In the genomic region with DNA sequence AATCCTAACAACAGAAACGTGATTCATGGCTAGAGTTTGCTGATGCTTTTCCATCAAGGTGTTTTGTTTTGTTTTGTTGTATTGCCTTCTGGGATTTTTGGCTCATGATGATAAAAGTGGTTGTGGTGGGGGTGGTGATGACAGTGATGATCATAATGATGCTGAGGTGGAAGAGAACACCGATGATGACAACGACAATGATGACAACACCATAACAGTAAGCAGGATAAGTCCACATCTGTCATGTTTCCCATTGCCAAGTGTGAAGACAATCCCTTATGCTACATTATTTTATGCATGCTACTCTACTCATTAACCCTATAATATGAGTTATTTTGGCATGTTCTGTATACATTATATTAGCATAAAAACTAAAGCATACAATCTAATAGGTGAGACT, we compare ENCODE assay signal across 32 mouse cellular contexts.
"Had no signal": no experiment of that assay in that cellular context is flagged by ENCODE, and none has a peak within 500 bp of the region (broad histone marks: within the 10 kb centered on the region; RNA-seq: fewer than 3 reads in every experiment).

No protein-coding gene starts in this region.

- H3K4me1 ChIP-seq: heart, embryonic 15.5 days; hindbrain, embryonic 10.5 days; hindbrain, embryonic 12.5 days; hindbrain, embryonic 13.5 days; hindbrain, embryonic 15.5 days; intestine, embryonic 15.5 days; kidney, embryonic 15.5 days had no signal

- H3K9ac ChIP-seq: heart, embryonic 15.5 days; hindbrain, embryonic 12.5 days; hindbrain, embryonic 13.5 days; hindbrain, embryonic 14.5 days; hindbrain, embryonic 15.5 days; intestine, embryonic 15.5 days; kidney, embryonic 15.5 days had no signal

- H3K27ac ChIP-seq: heart, embryonic 15.5 days; hindbrain, embryonic 10.5 days; hindbrain, embryonic 12.5 days; hindbrain, embryonic 13.5 days; hindbrain, embryonic 14.5 days; hindbrain, embryonic 15.5 days; hindbrain, postnatal 0 days; intestine, embryonic 15.5 days; kidney, embryonic 15.5 days; kidney, postnatal 0 days; layer of hippocampus, adult 2 months; left cerebral cortex, adult 2 months had no signal

- H3K27me3 ChIP-seq: heart, embryonic 15.5 days; hindbrain, embryonic 12.5 days; hindbrain, embryonic 13.5 days; hindbrain, embryonic 15.5 days; intestine, embryonic 15.5 days; kidney, embryonic 15.5 days had no signal

- ATAC-seq: hindbrain, embryonic 16.5 days; hindbrain, postnatal 0 days; inflammation-experienced regulatory T-cells, adult 6 months; intestine, embryonic 15.5 days; intestine, embryonic 16.5 days; intestine, postnatal 0 days had no signal

- H3K9me3 ChIP-seq: heart, embryonic 15.5 days; hindbrain, embryonic 10.5 days; hindbrain, embryonic 12.5 days; hindbrain, embryonic 13.5 days; hindbrain, embryonic 15.5 days; intestine, embryonic 15.5 days; kidney, embryonic 15.5 days had no signal

- H3K36me3 ChIP-seq: heart, embryonic 15.5 days; hindbrain, embryonic 10.5 days; hindbrain, embryonic 12.5 days; hindbrain, embryonic 13.5 days; hindbrain, embryonic 15.5 days; intestine, embryonic 15.5 days; kidney, embryonic 15.5 days had no signal

- DNase-seq: heart, postnatal 10 days; heart, postnatal 14 days; heart, postnatal 36 days; heart, postnatal 4 days; kidney, adult 11 months; kidney, adult 18-20 months; kidney, adult 2 months; kidney, adult 8-10 months; kidney, adult 9 months; kidney, postnatal 10 days; kidney, postnatal 14 days; kidney, postnatal 25 days; kidney, postnatal 36 days; kidney, postnatal 4 days; layer of hippocampus, adult 9-11 months; layer of hippocampus, postnatal 36 days had no signal

- H3K4me2 ChIP-seq: heart, embryonic 15.5 days; hindbrain, embryonic 12.5 days; hindbrain, embryonic 13.5 days; hindbrain, embryonic 14.5 days; hindbrain, embryonic 15.5 days; intestine, embryonic 15.5 days; kidney, embryonic 15.5 days had no signal

- H3K4me3 ChIP-seq: heart, embryonic 15.5 days; hindbrain, embryonic 10.5 days; hindbrain, embryonic 12.5 days; hindbrain, embryonic 13.5 days; hindbrain, embryonic 15.5 days; intestine, embryonic 15.5 days; kidney, embryonic 15.5 days; layer of hippocampus, adult 2 months; left cerebral cortex, adult 2 months had no signal
